Mouse (Mus musculus) bone marrow, adult 2 months (tissue): ENCODE measurements around the gene Rab4a.

Experiments used
- CTCF ChIP-seq: fragments of 200-500 bp; IDR thresholded peaks from 2 replicates; pipeline ENCODE4 v1.5.1; 2011; ENCODE audit warnings: low read length, control low read depth; ENCODE audit not compliant: control insufficient read depth, insufficient read depth
- POLR2A ChIP-seq: fragments of 200-500 bp; IDR thresholded peaks from 2 replicates; pipeline ENCODE4 v1.6.1; 2011; ENCODE audit warnings: low read depth, mild to moderate bottlenecking, control low read depth, low read length, borderline replicate concordance; ENCODE audit not compliant: control insufficient read depth

GRCm38 (mm10) chr8:123781256-123781655 lies 24.5 kb upstream of the Rab4a start:
- TF ChIP-seq CTCF (no peak), POLR2A (no peak)
